Mouse (Mus musculus) embryonic facial prominence, embryonic 11.5 days (tissue): ENCODE results near the gene Hnrnpdl. TPM values are rescaled to one million over a fixed set of nuclear protein-coding genes. Genes with fewer than 3 reads are reported as not detected.

Experiments used
- ATAC-seq: fragments of 200-750 bp; cut with Nextera tagmentation; replicated peaks from 2 replicates; pipeline ENCODE4 v1.8.0; 2017; ENCODE audit warnings: low read depth; ENCODE audit not compliant: insufficient number of reproducible peaks, low FRiP score, low TSS enrichment
- DNase-seq: peaks from one replicate; pipeline ENCODE4 v3.0.0-alpha.2; 2015; ENCODE audit warnings: low spot score
- H3K27ac ChIP-seq: fragments of 300-500 bp; sonication (generic); replicated peaks from 2 replicates; pipeline ENCODE4 v1.5.1; 2014; ENCODE audit warnings: mild to moderate bottlenecking, low read depth, low read length, control low read depth
- H3K27me3 ChIP-seq: fragments of 300-500 bp; sonication (generic); 2 replicates; pipeline ENCODE4 v1.6.1; 2014; ENCODE audit warnings: mild to moderate bottlenecking, low read length, moderate library complexity, mixed read lengths; ENCODE audit not compliant: control insufficient read depth, insufficient read depth
- H3K36me3 ChIP-seq: fragments of 300-500 bp; sonication (generic); replicated peaks from 2 replicates; pipeline ENCODE4 v1.6.1; 2014; ENCODE audit warnings: low read depth, mild to moderate bottlenecking, low read length, moderate library complexity, mixed read lengths; ENCODE audit not compliant: control insufficient read depth, insufficient read depth
- H3K4me1 ChIP-seq: fragments of 300-500 bp; sonication (generic); 2 replicates; pipeline ENCODE4 v1.6.1; 2014; ENCODE audit warnings: low read length, mixed read lengths; ENCODE audit not compliant: control insufficient read depth, insufficient read depth
- H3K4me2 ChIP-seq: fragments of 300-500 bp; sonication (generic); 2 replicates; pipeline ENCODE4 v1.6.1; 2014; ENCODE audit warnings: low read depth, mild to moderate bottlenecking, control low read depth, low read length, moderate library complexity
- H3K4me3 ChIP-seq: fragments of 300-500 bp; sonication (generic); 2 replicates; pipeline ENCODE4 v1.5.1; 2014; ENCODE audit warnings: low read depth, low read length, control low read depth
- H3K9ac ChIP-seq: fragments of 300-500 bp; sonication (generic); replicated peaks from 2 replicates; pipeline ENCODE4 v1.6.1; 2014; ENCODE audit warnings: mild to moderate bottlenecking, control low read depth, low read length
- H3K9me3 ChIP-seq: fragments of 300-500 bp; sonication (generic); replicated peaks from 2 replicates; pipeline ENCODE4 v1.6.1; 2016; ENCODE audit warnings: mild to moderate bottlenecking, low read length, inconsistent platforms, mixed read lengths; ENCODE audit not compliant: control insufficient read depth
- WGBS: fragments of 180-500 bp; shearing (Covaris S2); extraction: QIAGEN DNeasy Blood & Tissue Kit; methylation state at CpG from one replicate; pipeline ENCODE4 v1.1.7; 2014; 5-methylcytosine and 5-hydroxymethylcytosine counted together
- polyA plus RNA-seq: library from polyadenylated mRNA; unstranded; fragments of >200 nt; fragmentation: Nextera tagmentation; extraction: Ambion mirVana; gene quantifications from 2 replicates; pipeline ENCODE4 v1.2.1, GENCODE M21; 2014

Gene Hnrnpdl
- polyA plus RNA-seq, 1 experiment from 2014 or later, result 281 TPM

DNA sequence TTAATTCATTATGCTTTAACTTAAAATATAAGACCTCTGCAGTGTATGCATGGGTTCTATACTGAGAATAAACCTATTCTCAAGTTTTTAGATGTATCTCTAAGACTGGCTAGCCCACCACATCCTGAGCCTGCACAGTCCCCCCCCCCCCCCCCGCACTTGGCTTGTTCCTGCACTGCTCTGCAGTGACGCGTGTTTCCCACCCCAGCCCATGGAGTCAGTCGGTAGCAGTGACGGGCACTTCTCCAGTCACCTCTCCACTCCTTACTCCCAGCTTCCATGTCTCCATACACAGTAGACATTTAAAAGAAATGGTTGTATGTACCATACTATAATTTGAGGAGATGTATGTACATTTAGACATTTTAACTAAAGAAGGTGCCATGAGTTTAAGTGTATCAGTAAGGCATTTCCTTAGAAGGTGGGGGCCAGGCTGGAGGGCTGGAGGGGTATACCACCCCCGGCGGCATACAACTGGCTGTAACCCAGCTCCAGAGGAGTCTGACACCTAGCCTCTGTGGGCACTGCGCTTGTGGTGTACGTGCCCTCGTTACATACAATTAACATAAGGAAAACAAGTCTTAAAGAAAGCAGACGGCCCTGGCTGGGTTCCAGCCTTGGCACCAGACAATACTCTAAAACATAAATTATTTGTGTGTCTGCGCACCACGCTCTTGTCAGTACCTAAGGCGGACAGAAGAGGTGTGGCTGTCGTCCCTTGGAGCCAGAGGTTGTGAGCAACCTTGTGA is 18.2 kb upstream of the Hnrnpdl start:
- DNase-seq, result no peak

DNA sequence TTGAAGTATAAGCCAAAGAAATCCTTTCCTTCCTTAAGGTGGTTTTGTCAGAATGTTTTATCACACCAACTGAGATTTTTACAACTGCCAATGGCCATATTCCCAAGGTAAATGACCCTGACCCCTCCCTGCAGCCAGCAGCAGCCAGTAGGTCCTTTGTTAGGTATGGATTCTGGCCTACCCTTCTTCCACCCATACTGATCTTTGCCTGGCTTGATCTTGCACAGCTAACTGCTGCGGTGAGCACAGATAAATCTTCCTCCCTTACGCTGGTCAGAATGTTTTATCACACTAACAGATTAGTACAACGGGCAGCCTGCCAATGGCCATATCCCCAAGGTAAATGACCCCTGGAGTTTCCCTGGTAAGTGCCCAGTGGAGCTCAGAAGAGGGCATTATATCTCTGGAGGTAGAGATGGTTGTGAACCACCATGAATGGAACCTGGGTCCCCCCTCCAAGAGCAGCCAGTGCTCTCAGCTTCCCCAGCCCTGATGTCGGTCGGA is 16.5 kb upstream of the Hnrnpdl start:
- WGBS, result 89% methylated on average over 5 of the region's 5 CpGs
- DNase-seq, result no peak
- no peak overlapping the region for H3K4me2 ChIP-seq

More for the DNA sequence above, 18.2 kb upstream of the Hnrnpdl start:
- Histone ChIP-seq H3K9ac (no peak overlapping the region), H3K27me3 (no peaks in the 10 kb centered on the region), H3K36me3 (no peaks in the 10 kb centered on the region; the same call in none of the 2 replicates), H3K4me3 (no peak overlapping the region), H3K4me2 (no peak overlapping the region), H3K9me3 (no peaks in the 10 kb centered on the region), H3K27ac (no peak overlapping the region), H3K4me1 (no peaks in the 10 kb centered on the region)
- 85% methylated on average over 14 of the region's 15 CpGs for WGBS
- 0 out of 2 replicates have a peak, but pooled peaks have one; percentile 51 for ATAC-seq

DNA sequence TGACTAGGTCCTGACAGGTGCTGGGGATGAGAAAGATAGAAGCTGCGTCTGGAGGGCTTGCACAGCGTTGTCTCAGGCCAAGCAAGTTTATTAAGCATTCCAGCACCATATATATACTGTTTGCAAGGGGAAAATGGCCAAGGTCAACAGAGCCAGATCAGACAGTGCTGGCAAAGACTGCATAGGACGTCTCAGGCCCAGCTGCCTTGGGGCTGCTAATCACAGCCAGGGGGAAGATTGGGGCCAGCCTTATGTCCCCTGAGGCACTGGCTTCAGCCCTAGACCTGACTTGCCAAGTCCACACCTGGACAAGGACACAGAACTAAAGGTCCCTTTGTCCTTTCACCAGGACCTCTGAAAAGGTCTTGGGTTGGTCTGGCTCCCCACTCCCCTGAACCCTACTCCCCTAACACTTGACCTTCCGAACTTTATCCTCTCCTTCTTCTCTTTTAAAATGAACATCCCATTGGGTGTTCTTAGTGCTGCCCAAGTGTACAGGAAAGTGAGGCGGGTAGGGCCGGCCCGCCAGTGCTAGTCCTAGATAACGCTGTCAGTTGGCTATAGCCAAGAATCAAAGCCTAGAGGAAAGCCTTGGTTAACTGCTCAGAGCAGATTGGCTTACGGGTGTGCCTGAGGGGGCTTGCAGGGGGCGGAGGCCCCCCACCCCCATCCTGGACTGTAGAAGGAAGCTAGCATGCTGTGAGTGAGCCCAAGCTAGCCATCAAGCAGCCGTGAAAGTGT is 15.5 kb upstream of the Hnrnpdl start:
- DNase-seq, result no peak
- H3K36me3 ChIP-seq, result no peaks in the 10 kb centered on the region
- H3K27ac ChIP-seq, result no peak overlapping the region
- H3K4me2 ChIP-seq, result no peak overlapping the region
- H3K4me1 ChIP-seq, result no peaks in the 10 kb centered on the region
- ATAC-seq, result no peak
- no peaks in the 10 kb centered on the region for H3K9me3 ChIP-seq
- no peak overlapping the region for H3K9ac ChIP-seq
- 81% methylated on average over 11 of the region's 11 CpGs for WGBS
- no peak overlapping the region for H3K4me3 ChIP-seq
- H3K27me3 ChIP-seq, result no peaks in the 10 kb centered on the region

More for the DNA sequence above, 16.5 kb upstream of the Hnrnpdl start:
- no peaks in the 10 kb centered on the region for H3K9me3 ChIP-seq
- H3K4me3 ChIP-seq, result no peak overlapping the region
- H3K27ac ChIP-seq, result no peak overlapping the region
- no peak for ATAC-seq
- no peaks in the 10 kb centered on the region for H3K36me3 ChIP-seq
- no peaks in the 10 kb centered on the region for H3K4me1 ChIP-seq
- no peaks in the 10 kb centered on the region for H3K27me3 ChIP-seq
- no peak overlapping the region for H3K9ac ChIP-seq

DNA sequence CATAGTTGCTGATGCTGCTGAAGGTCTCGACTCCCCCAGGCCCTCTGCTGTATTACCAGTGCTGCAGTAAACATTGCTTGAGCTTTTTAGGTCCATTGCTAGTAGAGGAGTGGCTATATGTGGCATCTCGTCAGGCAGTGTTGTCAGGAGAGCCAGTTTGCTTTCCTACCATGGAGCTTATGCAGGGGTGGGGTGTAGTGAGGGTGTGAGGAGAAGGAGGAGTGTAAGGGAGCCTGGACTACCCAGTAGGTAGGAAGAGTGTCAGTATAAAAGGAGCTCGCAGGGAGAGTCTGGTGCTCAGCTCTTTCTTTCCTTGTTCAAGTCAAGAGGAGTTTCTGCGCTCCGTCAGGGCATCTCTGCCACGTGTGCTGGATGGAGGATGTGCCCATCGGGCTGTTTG is 13.3 kb upstream of the Hnrnpdl start:
- H3K27me3 ChIP-seq, result no peaks in the 10 kb centered on the region

DNA sequence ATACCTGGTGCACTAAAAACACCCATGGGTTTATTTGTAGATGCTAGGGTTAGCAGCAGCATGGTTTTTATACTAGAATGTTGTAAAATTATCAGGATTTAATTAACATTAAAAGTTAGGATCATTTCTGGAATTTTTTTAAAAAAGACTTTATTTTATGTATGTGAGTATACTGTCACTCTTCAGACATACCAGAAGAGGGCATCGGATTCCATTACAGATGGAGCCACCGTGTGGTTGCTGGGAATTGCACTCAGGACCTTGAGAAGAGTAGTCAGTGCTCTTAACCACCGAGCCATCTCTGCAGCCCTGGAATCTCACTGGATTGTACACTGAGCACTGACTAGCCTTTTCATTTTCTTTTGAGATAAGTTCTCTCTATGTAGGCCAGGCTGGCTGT is 10.4 kb upstream of the Hnrnpdl start:
- ATAC-seq (no peak), DNase-seq (no peak)
- Histone ChIP-seq H3K36me3 (no peaks in the 10 kb centered on the region), H3K27me3 (no peaks in the 10 kb centered on the region), H3K4me1 (no peaks in the 10 kb centered on the region), H3K4me3 (no peak overlapping the region), H3K9me3 (no peaks in the 10 kb centered on the region), H3K27ac (no peak overlapping the region), H3K9ac (no peak overlapping the region), H3K4me2 (no peak overlapping the region)
- 92% methylated on average over 3 of the region's 3 CpGs for WGBS

More for the DNA sequence above, 13.3 kb upstream of the Hnrnpdl start:
- WGBS, result 88% methylated on average over 7 of the region's 7 CpGs
- Histone ChIP-seq H3K4me2 (no peak overlapping the region), H3K4me1 (no peaks in the 10 kb centered on the region), H3K27ac (no peak overlapping the region), H3K36me3 (no peaks in the 10 kb centered on the region), H3K9me3 (no peaks in the 10 kb centered on the region), H3K4me3 (no peak overlapping the region), H3K9ac (no peak overlapping the region)
- DNase-seq (no peak), ATAC-seq (no peak)

DNA sequence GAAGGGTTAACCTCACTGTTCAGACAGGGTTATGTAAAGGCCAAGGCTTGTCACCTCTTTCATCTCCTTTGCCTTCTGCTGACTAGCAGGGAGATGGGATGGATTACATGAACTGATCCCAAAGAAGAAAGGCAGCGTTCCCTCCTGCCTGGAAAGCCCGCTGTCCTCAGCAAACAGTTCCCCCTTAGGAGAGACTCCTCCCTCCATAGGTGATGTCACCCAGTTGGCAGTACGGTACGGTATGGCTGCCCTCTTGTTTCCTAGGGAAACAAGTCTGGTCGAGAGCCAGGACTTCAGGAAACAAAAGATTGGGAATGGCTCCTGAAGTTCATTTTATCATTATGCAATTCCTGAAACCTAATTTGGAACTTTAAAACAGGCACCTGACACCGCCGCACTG is 8.4 kb upstream of the Hnrnpdl start:
- H3K4me2 ChIP-seq, result no peak overlapping the region
- no peak overlapping the region for H3K9ac ChIP-seq
- 72% methylated on average over 7 of the region's 7 CpGs for WGBS
- H3K27ac ChIP-seq, result no peak overlapping the region
- H3K9me3 ChIP-seq, result no peaks in the 10 kb centered on the region
- H3K4me1 ChIP-seq, result no peaks in the 10 kb centered on the region
- no peaks in the 10 kb centered on the region for H3K27me3 ChIP-seq
- ATAC-seq, result 0 out of 2 replicates have a peak, but pooled peaks have one; percentile 60
- H3K4me3 ChIP-seq, result no peak overlapping the region
- DNase-seq, result no peak
- no peaks in the 10 kb centered on the region for H3K36me3 ChIP-seq

DNA sequence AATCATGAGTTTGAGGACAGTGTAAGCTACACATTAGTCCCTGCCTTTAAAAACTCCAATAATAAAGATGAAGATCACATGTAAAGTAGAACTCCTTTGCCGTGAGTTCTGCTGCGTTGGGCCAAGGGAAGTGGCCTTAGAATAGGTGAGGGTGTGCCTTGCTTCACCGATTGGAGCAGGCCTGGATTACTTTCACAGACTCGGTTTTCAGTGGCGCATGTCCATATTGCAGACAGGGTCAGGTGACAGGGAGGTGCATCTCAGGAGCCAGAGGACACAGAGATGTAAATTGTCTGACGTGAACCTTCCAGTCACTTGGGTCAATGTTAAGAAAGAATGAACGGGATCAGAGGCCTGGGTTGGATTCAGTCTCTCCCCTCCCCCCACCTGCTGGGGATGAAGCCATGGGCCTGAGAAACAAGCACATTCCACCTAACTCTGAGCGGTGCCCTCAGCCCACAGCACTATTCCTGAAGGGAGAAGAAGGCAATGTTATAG is 7.7 kb upstream of the Hnrnpdl start:
- Histone ChIP-seq H3K4me1 (no peaks in the 10 kb centered on the region), H3K9ac (no peak overlapping the region), H3K4me3 (no peak overlapping the region), H3K4me2 (no peak overlapping the region), H3K27ac (no peak overlapping the region), H3K36me3 (no peaks in the 10 kb centered on the region), H3K9me3 (no peaks in the 10 kb centered on the region), H3K27me3 (no peaks in the 10 kb centered on the region)
- no peak for DNase-seq
- no peak; the same call in 1 of the 2 replicates for ATAC-seq
- WGBS, result 60% methylated on average over 8 of the region's 8 CpGs

DNA sequence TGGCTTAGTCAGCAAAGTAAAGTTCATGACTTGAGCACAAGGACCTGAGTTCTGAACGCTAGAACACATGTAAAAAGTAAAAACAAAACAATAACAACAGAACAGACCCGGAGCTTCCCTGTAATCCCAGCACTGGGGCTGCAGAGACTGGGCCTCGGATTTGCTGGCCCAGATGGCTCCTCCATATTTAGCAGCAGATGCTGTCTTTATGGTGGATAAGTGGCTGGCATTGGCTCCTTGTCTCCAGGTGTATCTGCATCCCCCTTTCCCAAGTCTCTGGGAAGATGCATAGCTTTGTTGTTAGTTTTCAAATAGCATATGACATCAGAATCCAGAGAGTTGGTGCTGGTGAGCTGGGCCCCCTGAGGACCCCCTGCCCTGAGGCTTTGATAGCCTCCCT is 6.6 kb upstream of the Hnrnpdl start:
- Histone ChIP-seq H3K27ac (no peak overlapping the region), H3K4me1 (no peaks in the 10 kb centered on the region), H3K9ac (no peak overlapping the region), H3K9me3 (no peaks in the 10 kb centered on the region), H3K4me3 (no peak overlapping the region), H3K36me3 (no peaks in the 10 kb centered on the region), H3K4me2 (no peak overlapping the region), H3K27me3 (no peaks in the 10 kb centered on the region)
- 75% methylated on average over 3 of the region's 3 CpGs for WGBS
- DNase-seq (no peak), ATAC-seq (no peak)
